Mouse (Mus musculus) embryo, embryonic 11 days (tissue): ENCODE measurements at regions not wholly inside any gene's neighbourhood (a gene's known extent, or its start where the extent isn't known, plus 50 kb on each side); places are given as distances from the start of the nearest gene placed in this dataset.

Source experiments
- DNase-seq: peaks from one replicate; pipeline ENCODE4 v3.0.0-alpha.2; 2015

GRCm38 (mm10) chr12:27283964-27284363 lies 58.4 kb downstream of the Sox11 start:
- no peak for DNase-seq

DNA sequence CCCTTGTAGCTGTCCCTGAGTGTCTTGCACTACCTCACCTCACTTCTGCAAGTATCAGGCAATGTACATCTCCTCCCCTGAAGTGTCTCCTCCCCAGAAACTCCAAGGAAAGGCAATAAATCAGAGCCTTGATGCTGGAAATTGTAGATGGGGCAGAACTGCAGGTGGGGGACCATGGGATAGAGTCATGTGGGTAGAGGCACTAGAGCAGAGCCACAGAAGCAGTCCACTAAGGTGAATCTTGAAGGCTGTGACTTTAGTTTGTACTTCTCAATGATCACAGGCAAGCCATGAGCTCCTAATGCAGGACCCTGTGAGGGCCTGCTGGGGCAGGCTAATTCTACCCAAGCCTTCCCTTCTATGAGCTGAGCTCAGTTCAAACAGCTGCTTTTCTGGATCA lies 80.4 kb downstream of the Sox11 start:
- no peak for DNase-seq

DNA sequence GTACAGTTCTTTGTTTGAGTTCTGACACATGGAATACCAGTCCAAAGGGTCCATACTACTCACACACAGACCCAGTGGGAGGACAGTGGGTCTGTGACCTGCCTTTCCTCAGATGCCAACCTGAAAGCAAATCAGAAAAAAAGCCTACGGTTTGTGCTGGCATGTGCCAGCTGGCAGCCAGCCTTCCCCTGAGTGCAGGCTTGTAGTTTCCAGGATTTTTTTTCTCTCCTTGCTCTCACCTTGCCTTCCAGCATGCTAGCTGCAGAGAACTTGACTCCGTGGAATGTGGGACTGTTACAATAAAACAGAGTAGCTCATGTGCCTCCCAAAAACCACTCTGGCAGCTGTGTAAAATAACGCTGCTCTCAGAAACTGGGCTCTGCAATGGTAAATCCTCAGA lies 88.2 kb downstream of the Sox11 start:
- DNase-seq = peak; percentile 19

GRCm38 (mm10) chr12:27251521-27251920 lies 90.9 kb downstream of the Sox11 start:
- no peak for DNase-seq

DNA sequence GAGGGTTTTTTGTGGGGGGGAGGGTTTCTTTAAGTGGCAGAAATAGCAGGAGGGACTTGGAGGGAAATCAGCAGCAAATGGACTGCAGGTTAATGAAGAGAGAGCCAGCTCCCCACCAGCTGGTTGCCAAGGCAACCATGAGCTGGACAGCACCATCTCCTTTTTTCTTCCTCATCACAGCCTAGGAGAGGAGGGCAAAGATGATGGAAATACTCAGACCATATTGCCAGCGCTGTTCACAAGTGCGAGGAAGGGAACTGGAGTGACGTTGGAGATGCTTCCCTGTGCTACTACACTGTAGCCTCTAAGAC lies 93.9 kb downstream of the Sox11 start:
- peak; percentile 66 for DNase-seq

DNA sequence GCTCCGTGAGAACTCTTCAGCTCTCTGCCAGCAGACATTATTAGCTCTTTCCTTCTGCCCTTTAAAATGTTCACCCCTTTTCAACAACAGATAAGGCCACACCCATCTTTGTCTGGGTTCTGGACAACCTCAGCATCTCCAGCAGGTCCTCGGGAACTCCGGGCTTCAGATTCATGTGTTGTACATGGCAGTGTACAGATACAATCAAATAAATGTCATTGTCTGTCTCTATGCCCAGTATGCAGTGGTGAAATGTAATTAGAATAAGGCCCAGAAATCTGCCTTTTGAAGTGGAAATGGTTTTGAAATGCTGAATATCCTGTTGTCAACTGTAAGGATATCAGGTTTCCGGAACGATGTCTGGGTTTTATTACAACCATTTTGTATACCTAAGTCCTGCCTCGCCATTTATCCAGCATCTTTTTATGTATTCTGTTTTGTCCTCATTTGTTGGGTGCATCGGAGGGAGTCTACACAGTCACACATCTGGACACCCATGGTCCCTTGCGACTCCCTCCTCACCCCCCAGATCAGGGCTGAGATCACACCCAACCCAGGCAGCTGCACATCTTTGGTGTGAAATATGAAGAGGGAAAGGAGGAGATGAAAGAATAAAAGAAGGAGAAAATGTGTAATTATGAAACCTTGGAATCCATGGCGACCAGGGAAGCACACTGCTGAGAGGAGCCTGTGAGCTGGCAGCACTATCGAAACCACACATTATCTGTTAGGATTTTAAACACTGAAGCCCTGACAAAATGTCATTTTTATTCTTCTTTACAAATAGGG lies 94.4 kb downstream of the Sox11 start:
- peak; percentile 14 for DNase-seq

DNA sequence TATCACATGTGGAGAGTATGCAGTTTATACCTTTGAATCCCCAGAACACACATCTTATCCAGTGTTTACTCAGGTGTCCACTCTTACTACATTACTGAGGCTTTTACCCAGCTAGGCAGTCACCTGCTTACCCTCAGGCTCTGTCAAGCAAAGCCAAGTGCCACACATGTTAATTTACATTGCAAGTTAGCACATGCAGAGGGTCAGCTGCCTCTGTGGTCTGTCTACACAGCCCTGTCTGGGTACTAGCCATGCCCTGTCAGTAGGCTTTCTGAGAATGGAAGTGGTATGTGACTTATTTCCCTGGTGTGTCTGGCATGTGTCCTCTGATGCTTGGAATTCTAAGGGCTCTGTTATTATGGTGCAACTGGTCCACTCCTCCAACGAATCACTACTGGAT lies 106.6 kb downstream of the Sox11 start:
- DNase-seq = no peak

DNA sequence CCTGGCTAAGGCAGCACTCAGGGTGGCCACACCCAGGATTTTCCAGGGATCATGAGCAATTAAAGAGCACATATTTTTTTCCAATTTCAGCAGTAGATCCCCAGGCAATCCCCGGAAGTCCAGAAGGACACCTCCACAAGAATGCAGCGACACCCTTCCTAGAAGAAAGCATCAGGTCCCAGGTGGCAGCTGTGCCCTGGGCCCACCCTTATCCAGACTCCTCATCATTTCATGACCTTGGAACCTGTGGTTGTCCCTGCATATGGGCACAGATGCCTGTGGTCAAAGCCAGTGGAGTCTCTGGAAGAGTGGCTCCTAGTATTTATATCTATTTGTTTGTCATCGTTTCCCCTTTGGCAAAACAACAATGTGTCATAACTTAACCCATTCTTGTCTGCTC lies 120.8 kb downstream of the Sox11 start:
- DNase-seq = no peak

GRCm38 (mm10) chr12:27201191-27201590 lies 141.2 kb downstream of the Sox11 start:
- DNase-seq = peak; percentile 22

GRCm38 (mm10) chr12:27194001-27194400 lies 148.4 kb downstream of the Sox11 start:
- DNase-seq = no peak

GRCm38 (mm10) chr12:27191916-27192315 lies 150.5 kb downstream of the Sox11 start:
- DNase-seq = no peak

DNA sequence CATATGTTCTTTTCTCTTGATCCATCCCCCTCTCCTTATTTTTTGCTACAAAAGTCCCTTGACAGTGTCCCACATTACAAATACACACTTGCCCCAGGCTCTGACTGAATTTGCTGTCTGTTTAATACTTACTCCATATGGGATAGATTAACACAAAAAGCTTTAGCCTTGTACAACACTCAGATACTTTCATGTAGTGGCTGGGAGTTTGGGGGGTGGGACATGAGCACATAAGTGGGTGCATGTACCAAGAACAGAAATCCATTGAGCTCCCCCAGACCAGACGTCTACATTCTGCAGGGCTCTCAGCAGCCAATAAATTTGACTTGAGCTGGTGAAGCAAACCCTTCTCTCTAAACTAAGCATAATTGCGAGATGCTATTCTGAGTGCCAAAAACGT lies 154.9 kb downstream of the Sox11 start:
- peak; percentile 59 for DNase-seq

- DNase-seq = peak; percentile 76
Measured at GRCm38 (mm10) chr12:27182397-27183375, 159.7 kb downstream of the Sox11 start.

- DNase-seq = no peak
Measured at GRCm38 (mm10) chr12:27173561-27173960, 168.8 kb downstream of the Sox11 start.

DNA sequence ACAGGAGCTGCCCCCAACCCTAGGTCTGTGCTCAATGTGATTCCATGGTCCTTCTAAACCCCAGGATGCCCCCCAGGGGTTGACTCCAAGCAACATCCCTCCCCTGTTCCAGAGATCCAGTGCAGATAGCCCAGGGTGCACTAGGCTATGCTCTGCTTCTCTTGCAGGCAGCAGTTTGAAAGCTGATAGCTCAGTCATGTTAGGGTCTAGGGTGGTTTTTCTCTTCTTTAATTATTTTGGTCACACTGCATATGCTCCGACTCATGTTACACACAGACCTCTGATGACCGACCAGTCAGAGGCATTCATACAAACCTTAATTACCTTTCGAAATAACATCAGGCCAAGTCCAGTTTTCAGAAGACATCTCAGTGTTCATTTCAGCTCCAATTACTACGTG lies 169.2 kb downstream of the Sox11 start:
- DNase-seq = peak; percentile 24

- DNase-seq = no peak
Measured at GRCm38 (mm10) chr12:27171595-27171994, 170.8 kb downstream of the Sox11 start.

GRCm38 (mm10) chr12:27164920-27165504 lies 177.4 kb downstream of the Sox11 start:
- no peak for DNase-seq

- DNase-seq = no peak
Measured at GRCm38 (mm10) chr12:27160063-27160686, 182.2 kb downstream of the Sox11 start.

- DNase-seq = no peak
Measured at GRCm38 (mm10) chr12:27159416-27160062, 182.8 kb downstream of the Sox11 start.

GRCm38 (mm10) chr12:27150871-27151853 lies 191.2 kb downstream of the Sox11 start:
- DNase-seq = peak; percentile 85

- DNase-seq = no peak
Measured at GRCm38 (mm10) chr12:27143310-27143709, 199.1 kb downstream of the Sox11 start.
